ENCODE assay signal across 8 mouse cellular contexts in the genomic region with DNA sequence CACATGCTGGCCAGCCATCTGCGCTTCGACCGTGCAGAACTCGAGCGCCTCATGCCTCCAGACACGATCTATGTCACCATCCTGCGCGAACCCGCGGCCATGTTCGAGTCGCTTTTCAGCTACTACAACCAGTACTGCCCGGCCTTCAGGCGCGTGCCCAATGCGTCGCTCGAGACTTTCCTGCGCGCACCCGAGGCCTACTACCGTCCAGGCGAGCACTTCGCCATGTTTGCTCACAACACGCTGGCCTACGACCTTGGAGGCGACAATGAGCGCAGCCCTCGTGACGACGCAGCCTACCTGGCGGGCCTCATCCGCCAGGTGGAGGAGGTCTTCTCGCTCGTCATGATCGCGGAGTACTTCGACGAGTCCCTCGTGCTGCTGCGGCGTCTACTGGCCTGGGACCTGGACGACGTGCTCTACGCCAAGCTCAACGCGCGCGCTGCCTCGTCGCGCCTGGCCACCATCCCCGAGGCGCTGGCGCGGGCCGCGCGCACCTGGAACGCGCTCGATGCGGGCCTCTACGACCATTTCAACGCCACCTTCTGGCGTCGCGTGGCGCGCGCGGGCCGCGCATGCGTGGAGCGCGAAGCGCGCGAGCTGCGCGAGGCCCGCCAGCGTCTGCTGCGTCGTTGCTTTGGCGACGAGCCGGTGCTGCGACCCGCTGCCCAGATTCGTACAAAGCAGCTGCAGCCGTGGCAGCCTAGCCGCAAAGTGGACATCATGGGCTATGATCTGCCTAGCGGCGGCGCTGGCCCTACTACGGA. TPM values are rescaled to one million over a fixed set of nuclear protein-coding genes. Genes with fewer than 3 reads are reported as not detected.
DNase-seq lines count a peak whose midpoint lies in the region; ATAC-seq and TF ChIP-seq lines count a peak whose summit lies in the region.

No protein-coding gene starts in this region.

- H3K4me3 ChIP-seq in kidney, embryonic 14.5 days (ENCODE audit: low read length): peak overlapping the region; percentile 16; the same call in 1 of the 2 replicates
- H3K4me3 ChIP-seq in heart, embryonic 15.5 days: peak overlapping the region; percentile 29
- peak overlapping the region; percentile 30 for H3K4me3 ChIP-seq in liver, embryonic 12.5 days
- peak overlapping the region; percentile 97 for H3K4me3 ChIP-seq in testis, adult 2 months (ENCODE audit: control insufficient read depth, low read depth, low read length)

- no peak; the same call in 1 of the 2 replicates for TF ChIP-seq CTCF in testis, adult 2 months (IDR thresholded peaks at IDR 0.05; ENCODE audit: control insufficient read depth, insufficient read depth, insufficient replicate concordance, low read depth, low read length)

- 0 out of 2 replicates have a peak, but pooled peaks cover 3% of the 10 kb centered on the region for H3K27me3 ChIP-seq in kidney, embryonic 14.5 days (ENCODE audit: control insufficient read depth, insufficient read depth, low read length)
- peaks cover 18% of the 10 kb centered on the region for H3K27me3 ChIP-seq in heart, embryonic 15.5 days
- H3K27me3 ChIP-seq in liver, embryonic 12.5 days (replicated peaks): peaks cover 43% of the 10 kb centered on the region
- no peaks in the 10 kb centered on the region for H3K27me3 ChIP-seq in testis, adult 2 months (ENCODE audit: control insufficient read depth, insufficient read depth, low read length)

- H3K36me3 ChIP-seq in kidney, embryonic 14.5 days (ENCODE audit: control insufficient read depth, insufficient read depth, low read length): no peaks in the 10 kb centered on the region
- no peaks in the 10 kb centered on the region for H3K36me3 ChIP-seq in heart, embryonic 15.5 days
- H3K36me3 ChIP-seq in liver, embryonic 12.5 days: no peaks in the 10 kb centered on the region
- no peaks in the 10 kb centered on the region for H3K36me3 ChIP-seq in testis, adult 2 months (ENCODE audit: control insufficient read depth, insufficient read depth, low read length)

- no peaks in the 10 kb centered on the region for H3K4me1 ChIP-seq in kidney, embryonic 14.5 days (ENCODE audit: control insufficient read depth, insufficient read depth, low read length)
- peaks cover 6% of the 10 kb centered on the region; the same call in 1 of the 2 replicates for H3K4me1 ChIP-seq in heart, embryonic 15.5 days (replicated peaks)
- peaks cover 11% of the 10 kb centered on the region for H3K4me1 ChIP-seq in liver, embryonic 12.5 days
- peaks cover 8% of the 10 kb centered on the region for H3K4me1 ChIP-seq in testis, adult 2 months (ENCODE audit: control insufficient read depth, insufficient read depth, low read length)

- H3K9me3 ChIP-seq in kidney, embryonic 14.5 days (ENCODE audit: control insufficient read depth, low read length): peaks cover 7% of the 10 kb centered on the region
- H3K9me3 ChIP-seq in heart, embryonic 15.5 days (replicated peaks): no peaks in the 10 kb centered on the region
- H3K9me3 ChIP-seq in liver, embryonic 12.5 days (replicated peaks): no peaks in the 10 kb centered on the region

- peak overlapping the region; percentile 33 for H3K4me2 ChIP-seq in kidney, embryonic 14.5 days (replicated peaks; ENCODE audit: low read depth, low read length)
- peak overlapping the region; percentile 57 for H3K4me2 ChIP-seq in heart, embryonic 15.5 days
- peak overlapping the region; percentile 63 for H3K4me2 ChIP-seq in liver, embryonic 12.5 days

- WGBS in kidney, embryonic 14.5 days: 50% methylated on average over 98 of the region's 98 CpGs
- 29% methylated on average over 98 of the region's 98 CpGs for WGBS in heart, embryonic 15.5 days
- 26% methylated on average over 98 of the region's 98 CpGs for WGBS in liver, embryonic 12.5 days (ENCODE audit: insufficient replicate concordance)

- no peak for ATAC-seq in kidney, embryonic 14.5 days (ENCODE audit: low FRiP score, low TSS enrichment)
- no peak for ATAC-seq in heart, embryonic 15.5 days (replicated peaks; ENCODE audit: insufficient number of reproducible peaks, insufficient read depth, low FRiP score, low read depth)
- ATAC-seq in liver, embryonic 12.5 days: no peak

- H3K27ac ChIP-seq in kidney, embryonic 14.5 days (ENCODE audit: low read depth, low read length): no peak overlapping the region
- H3K27ac ChIP-seq in heart, embryonic 15.5 days: no peak overlapping the region
- no peak overlapping the region for H3K27ac ChIP-seq in liver, embryonic 12.5 days
- H3K27ac ChIP-seq in testis, adult 2 months (ENCODE audit: control insufficient read depth, insufficient read depth, low read depth, low read length): peak overlapping the region; percentile 98

- DNase-seq in kidney, adult 18-20 months: no peak
- DNase-seq in ZHBTc4 (ENCODE audit: low read depth, low spot score): peak; percentile 92
- DNase-seq in right cerebral cortex, postnatal 25 days: no peak
- no peak for DNase-seq in frontal cortex, postnatal 14 days (ENCODE audit: low spot score in 2 of 2)

- 0 out of 2 replicates have a peak overlapping the region, but pooled peaks have one; percentile 13 for H3K9ac ChIP-seq in kidney, embryonic 14.5 days (ENCODE audit: low read depth, low read length)
- H3K9ac ChIP-seq in heart, embryonic 15.5 days: no peak overlapping the region
- peak overlapping the region; percentile 32; the same call in 1 of the 2 replicates for H3K9ac ChIP-seq in liver, embryonic 12.5 days

- peak; percentile 50 for TF ChIP-seq POLR2A in testis, adult 2 months (IDR thresholded peaks at IDR 0.05; ENCODE audit: control insufficient read depth, low read depth, low read length)

RNA-seq across cellular contexts. Expression of a gene that starts 9.0 kb away (rescaled TPM):
- 2.9 and 4.4 TPM in 2 replicates for polyA plus RNA-seq in kidney, embryonic 14.5 days (2014; fragmentation: Nextera tagmentation; extraction: Ambion mirVana)
- 7.3 and 7.7 TPM in 2 replicates for polyA plus RNA-seq in heart, embryonic 15.5 days (2015; fragmentation: Nextera tagmentation; extraction: Ambion mirVana)
- 0.29 and 0.54 TPM in 2 replicates for polyA plus RNA-seq in liver, embryonic 12.5 days (2016; fragmentation: Nextera tagmentation; extraction: Ambion mirVana)
- 2.2 and 2.4 TPM in 2 replicates for polyA plus RNA-seq in testis, adult 2 months (2012; rRNA removed)

RNA-seq across cellular contexts. Expression of a gene that starts 11.9 kb away (rescaled TPM):
- 293 and 384 TPM in 2 replicates for polyA plus RNA-seq in kidney, embryonic 14.5 days (2014; fragmentation: Nextera tagmentation; extraction: Ambion mirVana)
- polyA plus RNA-seq in heart, embryonic 15.5 days (2015; fragmentation: Nextera tagmentation; extraction: Ambion mirVana): 195 and 216 TPM in 2 replicates
- 183 and 187 TPM in 2 replicates for polyA plus RNA-seq in liver, embryonic 12.5 days (2016; fragmentation: Nextera tagmentation; extraction: Ambion mirVana)
- 92.2 and 93.4 TPM in 2 replicates for polyA plus RNA-seq in testis, adult 2 months (2012; rRNA removed)

RNA-seq across cellular contexts. Expression of a gene that starts 28.4 kb away (rescaled TPM):
- polyA plus RNA-seq in kidney, embryonic 14.5 days (2014; fragmentation: Nextera tagmentation; extraction: Ambion mirVana): not detected in 2 replicates
- not detected in 2 replicates for polyA plus RNA-seq in heart, embryonic 15.5 days (2015; fragmentation: Nextera tagmentation; extraction: Ambion mirVana)
- not detected in 2 replicates for polyA plus RNA-seq in liver, embryonic 12.5 days (2016; fragmentation: Nextera tagmentation; extraction: Ambion mirVana)
- 219 and 262 TPM in 2 replicates for polyA plus RNA-seq in testis, adult 2 months (2012; rRNA removed)

RNA-seq across cellular contexts. Expression of a gene that starts 34.2 kb away (rescaled TPM):
- 17.6 and 30.4 TPM in 2 replicates for polyA plus RNA-seq in kidney, embryonic 14.5 days (2014; fragmentation: Nextera tagmentation; extraction: Ambion mirVana)
- polyA plus RNA-seq in heart, embryonic 15.5 days (2015; fragmentation: Nextera tagmentation; extraction: Ambion mirVana): 15.1 and 21.6 TPM in 2 replicates
- 17.2 and 19.7 TPM in 2 replicates for polyA plus RNA-seq in liver, embryonic 12.5 days (2016; fragmentation: Nextera tagmentation; extraction: Ambion mirVana)
- 163 and 169 TPM in 2 replicates for polyA plus RNA-seq in testis, adult 2 months (2012; rRNA removed)

RNA-seq across cellular contexts. Expression of a gene that starts 42.2 kb away (rescaled TPM):
- polyA plus RNA-seq in kidney, embryonic 14.5 days (2014; fragmentation: Nextera tagmentation; extraction: Ambion mirVana): 1.3 TPM in 1 of 2 replicates, not detected in the other
- 0.87 and 1.4 TPM in 2 replicates for polyA plus RNA-seq in heart, embryonic 15.5 days (2015; fragmentation: Nextera tagmentation; extraction: Ambion mirVana)
- polyA plus RNA-seq in liver, embryonic 12.5 days (2016; fragmentation: Nextera tagmentation; extraction: Ambion mirVana): not detected in 2 replicates
- 0.85 and 1.5 TPM in 2 replicates for polyA plus RNA-seq in testis, adult 2 months (2012; rRNA removed)

Comparison
In these comparisons a context has a peak if more than half of its experiments do, and no peak if none do; other contexts are left out.
1. H3K4me3 ChIP-seq: peak in every context shown above with its lines; median percentile 97 in testis, adult 2 months; 30 in liver, embryonic 12.5 days; 29 in heart, embryonic 15.5 days; 16 in kidney, embryonic 14.5 days.
2. RNA of a gene that starts 28.4 kb away (polyA plus RNA-seq): 219 to 262 TPM in testis, adult 2 months; not detected in kidney, embryonic 14.5 days, not detected in heart, embryonic 15.5 days and not detected in liver, embryonic 12.5 days; every median in the first group is over 100 times any median in the second.
3. Peak in every context shown above with its lines, with median percentiles within 50 percentile points of each other: H3K4me2 ChIP-seq.